Mouse (Mus musculus): ENCODE measurements around the gene Coro2b.
"Not testable (repeated sequence)": the region's sequence is repeated elsewhere in the genome, so short reads cannot be mapped to it uniquely, and the experiment has no call there.

The Coro2b gene

DNA sequence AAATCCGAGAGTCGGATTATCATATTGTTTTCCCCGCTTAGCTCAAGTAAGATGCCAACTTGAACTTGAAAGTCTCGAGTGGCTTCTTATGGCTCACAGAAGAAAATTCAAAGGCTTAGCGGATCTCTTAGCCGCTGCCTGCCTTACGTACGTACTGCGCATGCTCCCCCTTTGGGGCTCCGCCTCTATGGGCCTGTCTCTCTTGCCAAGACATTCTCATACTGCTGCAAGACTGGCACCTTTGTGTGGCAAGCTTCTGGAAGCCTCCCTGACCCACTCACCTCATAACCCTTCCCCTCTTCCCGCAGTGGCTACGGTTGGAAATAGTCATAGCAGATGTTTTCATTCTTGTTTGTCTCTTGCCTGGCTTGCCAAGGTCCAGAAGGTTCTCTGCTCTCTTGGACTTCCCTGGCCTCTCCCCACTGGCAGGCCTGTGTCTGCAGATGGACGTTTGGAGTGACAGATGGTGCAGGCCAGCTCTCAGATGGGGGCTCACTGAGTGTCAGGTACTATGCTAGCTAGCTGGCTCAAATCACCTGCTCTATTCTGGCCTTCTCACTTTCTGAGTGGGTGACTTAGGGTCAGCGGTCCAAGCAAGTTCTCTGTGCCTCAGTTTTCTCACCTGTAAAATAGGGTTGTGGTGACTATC lies 65.2 kb downstream of the Coro2b start:
- DNase-seq (ENCODE audit: low spot score), result no peak

- DNase-seq (ENCODE audit: low spot score), result no peak
Observed at GRCm38 (mm10) chr9:62471041-62471440, 65.8 kb downstream of the Coro2b start.

GRCm38 (mm10) chr9:62470398-62470797 lies 66.4 kb downstream of the Coro2b start:
- peak; percentile 83 for DNase-seq (ENCODE audit: low spot score)

GRCm38 (mm10) chr9:62469696-62470095 lies 67.1 kb downstream of the Coro2b start:
- DNase-seq (ENCODE audit: low spot score), result no peak

DNA sequence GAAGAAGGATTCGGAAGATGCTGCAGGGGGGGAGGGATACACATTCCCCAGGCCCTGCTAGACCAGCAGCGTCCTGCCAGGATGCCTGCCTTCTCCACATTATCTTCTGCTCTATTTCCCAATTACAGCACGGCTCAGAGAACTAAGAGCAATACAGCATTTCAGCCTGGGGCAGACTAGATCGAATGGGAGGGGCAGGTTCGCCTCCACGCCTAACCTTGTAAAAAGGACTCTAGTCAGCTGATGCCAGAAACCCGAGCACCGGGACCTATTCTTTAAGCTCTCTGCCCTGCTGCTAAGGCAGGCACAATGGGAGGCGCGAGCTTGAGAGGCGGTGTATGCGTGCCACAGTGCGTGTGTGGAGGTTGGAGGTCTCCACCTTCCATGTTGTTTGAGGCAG lies 67.7 kb downstream of the Coro2b start:
- DNase-seq (ENCODE audit: low spot score), result no peak

DNA sequence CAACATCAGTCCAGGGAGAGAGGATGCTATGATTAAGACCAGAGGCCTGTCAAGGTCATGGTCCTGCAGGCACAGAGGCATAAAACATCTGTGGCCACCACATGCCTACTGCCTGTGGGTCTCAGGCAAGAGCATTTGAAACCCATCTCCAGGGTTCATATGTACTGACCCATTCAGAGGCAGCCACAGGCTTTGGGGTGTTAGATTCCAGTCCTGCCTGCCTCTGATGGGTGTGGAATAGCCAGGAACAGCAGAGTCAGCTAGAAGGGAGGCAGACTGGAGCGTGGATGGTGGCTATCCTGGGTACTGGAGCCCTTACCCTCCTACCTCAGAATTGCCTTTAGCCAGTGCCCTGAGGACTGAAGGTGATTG lies 69.4 kb downstream of the Coro2b start:
- no peak for DNase-seq (ENCODE audit: low spot score)

DNA sequence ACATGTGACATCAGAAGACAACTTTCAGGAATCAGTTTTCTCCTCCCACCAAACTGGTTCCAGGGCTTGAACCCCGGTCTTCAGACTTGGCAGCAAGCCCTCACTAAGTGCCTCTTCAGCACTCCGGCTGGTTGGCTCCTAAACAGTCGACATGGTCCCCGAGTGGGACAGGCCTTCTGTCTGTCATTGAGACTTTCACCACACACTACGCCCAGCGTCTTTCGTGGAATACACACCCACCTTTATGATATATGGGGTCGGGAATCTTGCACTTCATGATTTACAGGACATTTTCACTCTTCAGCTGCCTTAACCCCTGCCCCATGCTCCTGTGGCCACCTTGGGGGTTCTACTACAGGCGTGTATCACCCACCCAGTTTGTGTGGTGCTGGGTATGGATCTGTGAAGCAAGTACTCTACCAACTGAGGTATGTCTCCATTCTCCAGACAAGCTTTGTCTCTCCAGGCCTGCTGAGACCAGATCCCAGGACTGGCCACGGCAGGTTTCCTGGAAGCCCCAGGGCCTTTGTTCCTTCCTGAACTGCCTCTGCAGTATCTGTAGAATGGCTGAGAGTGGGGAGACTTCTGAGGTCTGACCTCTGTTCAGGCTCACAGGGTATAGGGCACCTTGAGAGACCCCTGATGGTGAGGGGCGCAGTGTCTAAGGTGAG lies 70.0 kb downstream of the Coro2b start:
- DNase-seq (ENCODE audit: low spot score), result no peak

- no peak for DNase-seq (ENCODE audit: low spot score)
Observed at GRCm38 (mm10) chr9:62466053-62466452, 70.8 kb downstream of the Coro2b start.

DNA sequence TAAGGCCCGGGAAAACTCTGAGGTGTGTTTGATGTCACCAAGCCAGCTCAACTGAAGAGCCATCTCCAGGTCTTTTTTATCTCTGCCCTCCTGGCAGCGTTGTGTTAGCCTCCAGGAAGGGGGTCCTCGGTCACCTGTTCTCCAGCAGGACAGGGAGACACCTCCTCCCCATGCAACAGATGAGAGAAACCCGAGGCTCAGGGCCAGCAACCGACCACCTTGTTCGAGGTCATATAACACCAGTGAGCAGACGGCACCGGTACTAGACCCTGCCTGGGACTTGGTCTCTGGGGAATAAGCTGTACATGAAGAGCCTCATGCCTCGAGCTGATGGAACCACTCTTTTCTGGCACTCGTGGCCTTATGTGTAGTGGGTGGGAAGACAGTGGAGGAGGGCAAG lies 72.1 kb downstream of the Coro2b start:
- DNase-seq (ENCODE audit: low spot score), result no peak

DNA sequence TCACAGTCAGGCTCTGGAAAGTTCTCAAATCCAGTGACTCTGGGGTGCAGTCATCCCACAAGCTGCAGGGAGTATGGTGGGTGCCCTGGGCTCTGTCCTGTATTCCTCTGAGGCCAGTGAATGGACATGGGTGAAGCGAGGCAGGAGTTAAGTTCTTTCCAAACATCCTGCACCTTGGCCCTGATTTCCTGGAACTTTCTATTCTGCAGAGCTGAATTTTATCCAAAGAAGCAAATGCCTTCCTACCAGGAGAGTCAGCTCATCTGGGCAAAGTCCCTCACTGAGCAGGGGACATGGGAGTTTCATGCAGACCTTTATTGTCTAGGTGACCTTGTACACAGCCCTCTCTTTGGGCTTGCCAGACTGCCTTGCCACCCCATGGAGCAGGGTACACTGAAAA lies 75.1 kb downstream of the Coro2b start:
- no peak for DNase-seq (ENCODE audit: low spot score)

DNA sequence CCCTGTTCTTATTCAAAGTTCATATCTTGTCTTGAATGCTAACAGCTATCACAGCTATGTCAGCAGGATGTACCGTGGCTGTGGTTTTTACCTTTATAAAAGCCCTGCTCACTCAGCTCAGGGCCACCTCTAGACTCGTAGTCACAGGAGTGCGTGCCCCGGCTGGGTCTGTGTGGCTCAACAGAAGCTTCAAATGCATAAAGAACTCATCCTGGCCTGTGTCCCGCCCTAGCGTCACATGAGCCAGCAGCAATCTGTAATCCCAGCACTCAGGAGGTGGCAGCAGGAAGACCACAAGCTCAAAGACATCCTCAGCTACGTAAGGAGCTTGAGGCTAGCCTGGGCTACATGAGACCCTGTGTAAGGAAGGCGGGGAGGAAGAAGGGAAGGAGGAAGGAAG lies 75.7 kb downstream of the Coro2b start:
- DNase-seq (ENCODE audit: low spot score), result no peak

- DNase-seq (ENCODE audit: low spot score), result no peak
Observed at GRCm38 (mm10) chr9:62460086-62460485, 76.8 kb downstream of the Coro2b start.

- no peak for DNase-seq (ENCODE audit: low spot score)
Observed at GRCm38 (mm10) chr9:62458457-62458856, 78.4 kb downstream of the Coro2b start.

DNA sequence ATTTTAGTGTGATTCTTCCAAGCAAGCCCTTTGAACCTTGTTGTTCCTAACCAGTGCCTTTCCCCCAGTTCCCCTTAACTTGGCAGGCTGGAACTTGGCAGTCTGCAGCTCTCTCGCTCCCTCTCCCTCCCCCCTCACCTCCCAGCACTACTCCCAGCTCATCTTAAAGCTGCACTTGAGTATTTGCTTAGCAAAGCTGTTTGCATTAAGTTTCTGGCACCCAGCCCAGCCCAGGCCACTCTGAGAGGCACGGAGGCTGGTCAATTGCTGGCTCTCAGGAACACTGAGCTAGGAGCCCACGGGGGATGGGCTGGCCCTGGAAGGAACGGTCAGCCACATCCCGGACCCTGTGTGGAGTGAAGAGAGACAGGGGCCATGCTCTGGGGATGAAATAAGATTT lies 80.8 kb downstream of the Coro2b start:
- DNase-seq (ENCODE audit: low spot score), result peak; percentile 74

DNA sequence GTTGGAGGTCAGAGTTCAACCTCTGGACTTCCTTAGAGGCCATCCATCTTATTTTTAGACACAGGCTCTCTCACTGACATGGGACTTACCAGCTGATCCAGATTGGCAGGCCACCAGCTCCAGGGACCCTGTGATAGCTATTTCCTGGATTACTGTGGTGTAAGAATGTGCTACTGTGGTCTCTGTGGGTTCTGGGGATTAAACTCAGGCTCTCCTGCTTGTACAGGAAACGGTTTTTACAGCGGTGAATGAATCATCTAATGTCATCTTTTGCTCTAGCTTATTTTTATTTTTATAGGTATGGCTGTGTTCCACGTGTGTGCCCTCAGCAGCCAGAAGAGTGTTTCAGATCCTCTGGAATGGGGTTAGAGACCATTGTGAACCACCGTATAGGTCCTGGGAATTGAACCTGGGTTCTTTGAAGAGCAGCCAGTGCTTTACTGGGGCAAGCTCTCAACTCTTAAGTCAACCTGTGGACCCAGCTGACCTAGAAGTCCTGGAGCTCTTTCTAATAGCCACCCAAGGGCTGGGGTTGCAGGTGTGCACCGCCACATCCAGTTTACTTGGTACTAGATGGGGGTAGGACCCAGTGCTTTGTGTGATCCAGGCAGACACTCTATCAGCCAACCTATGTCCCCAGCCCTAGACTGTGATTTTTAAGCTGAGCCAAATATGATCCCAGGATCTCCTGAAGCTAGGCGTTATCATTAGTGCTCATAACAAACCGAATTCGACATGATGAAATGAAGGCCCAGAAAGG lies 81.5 kb downstream of the Coro2b start:
- no peak for DNase-seq (ENCODE audit: low spot score)

- no peak for DNase-seq (ENCODE audit: low spot score)
Observed at GRCm38 (mm10) chr9:62452373-62452993, 84.4 kb downstream of the Coro2b start.

DNA sequence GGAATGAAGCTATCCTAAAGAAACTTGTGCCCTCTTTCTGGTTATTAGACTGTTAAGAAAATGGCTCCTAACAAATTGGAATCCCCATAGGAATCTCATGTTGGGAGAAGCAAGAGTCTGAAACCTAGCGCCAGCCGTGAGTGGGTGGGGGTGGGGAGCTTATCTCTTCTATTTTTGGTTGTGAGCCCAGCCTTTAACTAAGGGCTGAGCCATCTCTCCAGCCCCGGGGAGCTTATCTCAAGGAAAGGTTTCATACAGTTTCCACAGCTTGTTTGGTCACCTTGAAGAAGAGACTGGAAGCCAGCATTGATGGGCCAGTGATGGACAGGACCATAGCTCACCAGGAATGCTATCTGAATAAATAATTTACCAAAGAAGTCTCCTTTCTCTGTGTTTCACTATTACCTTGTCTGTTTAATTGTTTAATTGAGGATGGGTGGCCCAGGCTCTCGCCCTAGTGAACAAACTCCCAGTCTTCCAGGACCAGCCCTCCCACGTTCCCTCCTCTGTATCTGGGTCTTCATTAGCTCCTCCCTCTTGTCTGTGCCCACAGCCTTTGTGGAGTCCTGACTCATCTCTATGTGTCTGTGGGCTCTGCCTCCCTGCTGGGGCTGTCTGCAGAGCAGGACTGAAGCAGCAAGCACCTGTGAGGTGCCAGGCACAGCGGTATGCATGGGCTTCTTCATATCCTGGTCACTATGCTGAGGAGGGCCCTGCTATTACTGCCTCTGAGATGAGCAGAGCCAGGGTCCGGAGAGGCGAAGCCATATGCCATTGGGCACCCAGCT lies 85.1 kb downstream of the Coro2b start:
- DNase-seq (ENCODE audit: low spot score), result no peak

GRCm38 (mm10) chr9:62450862-62451261 lies 86.0 kb downstream of the Coro2b start:
- no peak for DNase-seq (ENCODE audit: low spot score)

- DNase-seq (ENCODE audit: low spot score), result no peak
Observed at GRCm38 (mm10) chr9:62450355-62450754, 86.5 kb downstream of the Coro2b start.

- not testable (repeated sequence) for DNase-seq (ENCODE audit: low spot score)
Observed at GRCm38 (mm10) chr9:62447337-62447736, 89.5 kb downstream of the Coro2b start.

- DNase-seq (ENCODE audit: low spot score), result no peak
Observed at GRCm38 (mm10) chr9:62438755-62439101, 98.1 kb downstream of the Coro2b start.

- no peak for DNase-seq (ENCODE audit: low spot score)
Observed at GRCm38 (mm10) chr9:62438085-62438754, 98.6 kb downstream of the Coro2b start.
